ENCODE assay signal across 17 mouse cellular contexts in the genomic region with DNA sequence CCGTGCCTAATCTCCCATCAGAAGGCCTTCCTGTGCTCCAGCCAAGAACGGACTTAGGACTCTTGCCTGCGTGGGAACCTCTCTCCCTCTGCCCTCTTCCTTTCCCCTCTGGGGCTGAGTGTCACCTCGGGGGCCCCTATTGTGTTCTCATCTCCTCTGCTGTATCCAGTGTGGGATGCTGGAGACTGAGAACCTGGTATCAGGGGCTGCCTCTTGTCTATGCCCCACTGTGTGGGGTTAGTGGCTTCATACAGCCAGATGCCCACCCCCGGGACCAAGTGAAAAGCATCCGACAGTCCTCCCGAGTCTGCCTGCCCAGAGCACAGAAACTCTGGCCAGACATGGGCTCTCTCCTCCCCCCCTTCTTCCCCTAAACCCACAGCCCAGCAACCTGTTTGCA.
DNase-seq lines count a peak whose midpoint lies in the region; ATAC-seq and TF ChIP-seq lines count a peak whose summit lies in the region.
"Had no signal": no experiment of that assay in that cellular context is flagged by ENCODE, and none has a peak within 500 bp of the region (broad histone marks: within the 10 kb centered on the region; RNA-seq: fewer than 3 reads in every experiment).

No protein-coding gene starts in this region.

- 0 out of 2 replicates have a peak overlapping the region, but pooled peaks have one; percentile 30 for H3K27ac ChIP-seq in forebrain, embryonic 10.5 days
- H3K27ac ChIP-seq in forebrain, embryonic 16.5 days (ENCODE audit: low read length), result no peak overlapping the region
- peak overlapping the region; percentile 46 for H3K27ac ChIP-seq in midbrain, embryonic 10.5 days (replicated peaks)
- H3K27ac ChIP-seq in midbrain, postnatal 0 days (ENCODE audit: low read depth, low read length), result no peak overlapping the region
- H3K27ac ChIP-seq in midbrain, embryonic 13.5 days, result no peak overlapping the region
- H3K27ac ChIP-seq: forebrain, embryonic 12.5 days; hindbrain, embryonic 15.5 days had no signal

- H3K9ac ChIP-seq in forebrain, embryonic 16.5 days (replicated peaks; ENCODE audit: low read depth, low read length), result no peak overlapping the region
- no peak overlapping the region for H3K9ac ChIP-seq in midbrain, postnatal 0 days (replicated peaks; ENCODE audit: low read length, poor library complexity, severe bottlenecking)
- no peak overlapping the region for H3K9ac ChIP-seq in midbrain, embryonic 13.5 days (replicated peaks)
- H3K9ac ChIP-seq: forebrain, embryonic 12.5 days; forebrain, postnatal 0 days; heart, embryonic 12.5 days; hindbrain, embryonic 15.5 days had no signal

- H3K27me3 ChIP-seq in forebrain, embryonic 10.5 days (ENCODE audit: poor library complexity, severe bottlenecking), result no peaks in the 10 kb centered on the region
- H3K27me3 ChIP-seq in forebrain, embryonic 16.5 days (replicated peaks; ENCODE audit: control insufficient read depth, insufficient read depth, low read length), result no peaks in the 10 kb centered on the region
- no peaks in the 10 kb centered on the region for H3K27me3 ChIP-seq in midbrain, embryonic 10.5 days (ENCODE audit: low read depth, poor library complexity, severe bottlenecking)
- no peaks in the 10 kb centered on the region for H3K27me3 ChIP-seq in midbrain, postnatal 0 days (ENCODE audit: insufficient read depth, low read length)
- no peaks in the 10 kb centered on the region for H3K27me3 ChIP-seq in midbrain, embryonic 13.5 days
- H3K27me3 ChIP-seq: forebrain, embryonic 12.5 days; heart, embryonic 12.5 days; hindbrain, embryonic 15.5 days had no signal

- 49% methylated on average over 7 of the region's 7 CpGs for WGBS in forebrain, embryonic 10.5 days
- WGBS in forebrain, embryonic 16.5 days, result 51% methylated on average over 7 of the region's 7 CpGs
- 44% methylated on average over 7 of the region's 7 CpGs for WGBS in midbrain, embryonic 10.5 days
- 32% methylated on average over 7 of the region's 7 CpGs for WGBS in midbrain, postnatal 0 days
- 37% methylated on average over 7 of the region's 7 CpGs for WGBS in midbrain, embryonic 13.5 days

- H3K4me1 ChIP-seq in forebrain, embryonic 10.5 days, result peaks cover 7% of the 10 kb centered on the region
- H3K4me1 ChIP-seq in forebrain, embryonic 16.5 days (replicated peaks; ENCODE audit: control insufficient read depth, insufficient read depth, low read length), result no peaks in the 10 kb centered on the region
- 0 out of 2 replicates have a peak, but pooled peaks cover 5% of the 10 kb centered on the region for H3K4me1 ChIP-seq in midbrain, embryonic 10.5 days
- no peaks in the 10 kb centered on the region for H3K4me1 ChIP-seq in midbrain, postnatal 0 days (ENCODE audit: insufficient read depth, low read length)
- H3K4me1 ChIP-seq in midbrain, embryonic 13.5 days (replicated peaks), result no peaks in the 10 kb centered on the region
- H3K4me1 ChIP-seq: forebrain, embryonic 12.5 days; heart, embryonic 12.5 days; hindbrain, embryonic 15.5 days had no signal

- H3K4me2 ChIP-seq in forebrain, embryonic 16.5 days (ENCODE audit: low read length), result no peak overlapping the region
- no peak overlapping the region for H3K4me2 ChIP-seq in midbrain, postnatal 0 days (ENCODE audit: low read depth, low read length, poor library complexity, severe bottlenecking)
- H3K4me2 ChIP-seq in midbrain, embryonic 13.5 days (replicated peaks), result no peak overlapping the region
- H3K4me2 ChIP-seq: forebrain, embryonic 12.5 days; heart, embryonic 12.5 days; hindbrain, embryonic 15.5 days had no signal

- no peak for ATAC-seq in forebrain, embryonic 16.5 days
- ATAC-seq in midbrain, postnatal 0 days (ENCODE audit: low FRiP score), result no peak
- peak; percentile 78 for ATAC-seq in midbrain, embryonic 13.5 days
- ATAC-seq in granulocyte monocyte progenitor cell, adult 5-6 weeks (replicated peaks; ENCODE audit: poor library complexity, severe bottlenecking), result no peak
- ATAC-seq: activated CD4-positive, CD25-positive, alpha-beta regulatory T cell, adult 4 months; forebrain, postnatal 0 days had no signal

- H3K36me3 ChIP-seq in forebrain, embryonic 10.5 days (replicated peaks), result no peaks in the 10 kb centered on the region
- no peaks in the 10 kb centered on the region for H3K36me3 ChIP-seq in forebrain, embryonic 16.5 days (ENCODE audit: control insufficient read depth, insufficient read depth)
- H3K36me3 ChIP-seq in midbrain, embryonic 10.5 days, result no peaks in the 10 kb centered on the region
- H3K36me3 ChIP-seq in midbrain, postnatal 0 days (ENCODE audit: insufficient read depth, low read length), result no peaks in the 10 kb centered on the region
- no peaks in the 10 kb centered on the region for H3K36me3 ChIP-seq in midbrain, embryonic 13.5 days
- H3K36me3 ChIP-seq: forebrain, embryonic 12.5 days; heart, embryonic 12.5 days; hindbrain, embryonic 15.5 days had no signal

- no peak for DNase-seq in forebrain, embryonic 10.5 days (ENCODE audit: extremely low spot score, low spot score)
- peak; percentile 14 for DNase-seq in midbrain, embryonic 10.5 days (ENCODE audit: low spot score)
- no peak for DNase-seq in midbrain, postnatal 0 days (ENCODE audit: low spot score)
- no peak for DNase-seq in spleen, postnatal 14 days (ENCODE audit: low spot score in 2 of 2)
- DNase-seq: adrenal gland, postnatal 14 days; cerebellum, adult 18-20 months; cerebellum, adult 9-11 months; cerebellum, postnatal 36 days; forebrain, postnatal 0 days; gastrocnemius, postnatal 14 days had no signal

- no peak overlapping the region for H3K4me3 ChIP-seq in forebrain, embryonic 10.5 days
- no peak overlapping the region for H3K4me3 ChIP-seq in forebrain, embryonic 16.5 days (replicated peaks; ENCODE audit: low read length)
- H3K4me3 ChIP-seq in midbrain, embryonic 10.5 days, result no peak overlapping the region
- H3K4me3 ChIP-seq in midbrain, postnatal 0 days (ENCODE audit: low read depth, low read length), result no peak overlapping the region
- H3K4me3 ChIP-seq in midbrain, embryonic 13.5 days (replicated peaks), result no peak overlapping the region
- H3K4me3 ChIP-seq: forebrain, embryonic 12.5 days; heart, embryonic 12.5 days; hindbrain, embryonic 15.5 days had no signal

- H3K9me3 ChIP-seq in forebrain, embryonic 10.5 days, result no peaks in the 10 kb centered on the region
- no peaks in the 10 kb centered on the region for H3K9me3 ChIP-seq in forebrain, embryonic 16.5 days (ENCODE audit: control insufficient read depth, low read length)
- H3K9me3 ChIP-seq in midbrain, embryonic 10.5 days (replicated peaks), result no peaks in the 10 kb centered on the region
- H3K9me3 ChIP-seq in midbrain, postnatal 0 days (ENCODE audit: low read length), result no peaks in the 10 kb centered on the region
- no peaks in the 10 kb centered on the region for H3K9me3 ChIP-seq in midbrain, embryonic 13.5 days
- H3K9me3 ChIP-seq: forebrain, embryonic 12.5 days; heart, embryonic 12.5 days; hindbrain, embryonic 15.5 days had no signal

- no peak for TF ChIP-seq CTCF in midbrain, postnatal 0 days (IDR thresholded peaks at IDR 0.05)

Comparison
In these comparisons a context has a peak if more than half of its experiments do, and no peak if none do; other contexts are left out.
1. H3K27ac ChIP-seq: peak in forebrain, embryonic 10.5 days (single experiment) and midbrain, embryonic 10.5 days (single experiment); none in forebrain, embryonic 16.5 days (single experiment), midbrain, postnatal 0 days (single experiment) and midbrain, embryonic 13.5 days (single experiment).